Mouse (Mus musculus): ENCODE measurements around the gene Xpnpep1. TPM values are rescaled to one million over a fixed set of nuclear protein-coding genes. Genes with fewer than 3 reads are reported as not detected.

Xpnpep1 gene
- total RNA-seq (2023), result 10 to 100 TPM; 46.3 to 47.8 TPM

DNA sequence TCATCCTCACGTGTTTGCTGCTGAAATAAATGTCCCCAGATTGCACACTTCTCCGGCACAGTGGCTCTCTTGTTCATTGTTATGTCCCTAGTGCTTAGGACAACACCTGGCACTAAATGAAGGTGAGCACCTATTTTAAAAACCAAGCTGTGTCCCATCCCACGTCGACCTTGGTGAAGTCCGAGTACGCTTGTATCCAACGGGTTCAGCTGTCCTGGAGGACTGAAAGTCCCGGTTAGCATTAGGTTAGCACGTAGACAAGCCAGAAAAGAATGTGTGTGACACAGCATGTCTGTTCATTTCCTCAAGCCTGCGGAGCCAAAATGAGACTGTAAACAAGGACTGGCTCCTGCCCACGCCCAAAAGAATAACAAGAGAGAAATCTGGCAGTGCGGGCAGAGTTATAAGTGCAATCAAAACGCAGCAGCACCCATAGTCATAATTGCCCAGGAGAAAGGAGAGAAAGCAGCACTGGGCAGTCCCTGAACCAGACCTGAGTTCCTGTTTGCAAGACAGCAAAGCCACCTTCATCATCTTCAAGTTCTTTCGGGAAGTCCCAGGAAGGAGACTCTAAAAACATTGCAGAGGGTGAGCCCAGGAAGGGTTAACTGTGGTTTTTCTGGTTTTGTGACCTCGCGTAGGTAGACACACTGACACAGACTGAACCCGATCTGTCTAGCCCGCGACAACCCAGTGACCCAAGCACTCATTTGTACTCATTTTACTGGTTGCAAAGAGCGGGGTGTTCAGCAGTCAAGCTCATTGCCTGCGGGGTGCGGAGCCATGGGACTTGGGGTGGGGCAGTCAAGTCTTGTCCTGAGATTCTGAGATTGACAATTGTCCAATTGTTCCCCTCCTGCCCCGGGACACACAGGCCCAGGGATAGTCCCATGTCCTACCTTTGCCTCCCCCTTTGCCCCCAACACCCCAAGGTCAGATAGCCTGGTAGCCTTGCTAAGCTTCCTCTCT, at the start of gene Xpnpep1:
Gene Xpnpep1, minus strand, starts transcription at position 51 of the 969 bp plus-strand sequence.

Other genes starting within 250 kb of the Xpnpep1 start
- gene Add3, start 100.2 kb upstream of the Xpnpep1 start, total RNA-seq (2023), result 100 to 1,000 TPM; 200 to 231 TPM